Mouse (Mus musculus) liver, adult 2 months (tissue): ENCODE measurements around the gene Gm20924. TPM values are rescaled to one million over a fixed set of nuclear protein-coding genes. Genes with fewer than 3 reads are reported as not detected.
"Not testable (repeated sequence)": the region's sequence is repeated elsewhere in the genome, so short reads cannot be mapped to it uniquely, and the experiment has no call there.

Experiments used
- DNase-seq: peaks from one replicate; pipeline ENCODE4 v3.0.0-alpha.2; 2011; ENCODE audit warnings: low read depth, low spot score; ENCODE audit errors: extremely low read depth
- H3K27ac ChIP-seq: fragments of 200-500 bp; replicated peaks from 2 replicates; pipeline ENCODE4 v1.5.1; 2012; ENCODE audit warnings: low read depth, mild to moderate bottlenecking, control low read depth, inconsistent platforms, low read length; ENCODE audit not compliant: insufficient read depth
- H3K27me3 ChIP-seq: fragments of 200-500 bp; 2 replicates; pipeline ENCODE4 v1.6.1; 2012; ENCODE audit warnings: mild to moderate bottlenecking, moderate library complexity, low read length, inconsistent platforms; ENCODE audit not compliant: control insufficient read depth, insufficient read depth
- H3K36me3 ChIP-seq: fragments of 200-500 bp; 2 replicates; pipeline ENCODE4 v1.6.1; 2012; ENCODE audit warnings: low read length, inconsistent platforms; ENCODE audit not compliant: control insufficient read depth, insufficient read depth
- H3K4me1 ChIP-seq: fragments of 200-500 bp; 2 replicates; pipeline ENCODE4 v1.6.1; 2011; ENCODE audit warnings: low read length; ENCODE audit not compliant: control insufficient read depth, insufficient read depth
- H3K4me3 ChIP-seq: fragments of 200-500 bp; 2 replicates; pipeline ENCODE4 v1.5.1; 2011; ENCODE audit warnings: low read depth, mild to moderate bottlenecking, control low read depth, low read length, moderate library complexity; ENCODE audit not compliant: insufficient read depth
- H3K79me2 ChIP-seq: fragments of 200-500 bp; 2 replicates; pipeline ENCODE4 v1.6.1; 2012; ENCODE audit warnings: inconsistent platforms, mild to moderate bottlenecking, low read length, moderate library complexity; ENCODE audit not compliant: control insufficient read depth, insufficient read depth
- H3K9ac ChIP-seq: fragments of 200-500 bp; 2 replicates; pipeline ENCODE4 v1.6.1; 2012; ENCODE audit warnings: low read depth, mild to moderate bottlenecking, control low read depth, inconsistent platforms, low read length
- WGBS: fragments of 180-500 bp; shearing (Covaris S2); methylation state at CpG from one replicate; pipeline ENCODE4 v1.1.7; 2018; 5-methylcytosine and 5-hydroxymethylcytosine counted together
- polyA plus RNA-seq: library from polyadenylated mRNA; depleted of rRNA; stranded (reverse); fragments of >200 nt; gene quantifications from 2 replicates; pipeline ENCODE4 v1.2.3, GENCODE M21; 2012; rRNA removed
- total RNA-seq: library from RNA; depleted of rRNA; stranded (reverse); fragments of >200 nt; gene quantifications from 2 replicates; pipeline ENCODE4 v1.2.3, GENCODE M21; 2014; rRNA removed

Gene Gm20924
- not detected in 2 replicates for total RNA-seq
- polyA plus RNA-seq, result not detected in 2 replicates

- H3K9ac ChIP-seq, H3K36me3 ChIP-seq, H3K27me3 ChIP-seq, DNase-seq, H3K27ac ChIP-seq, H3K4me3 ChIP-seq, H3K79me2 ChIP-seq, H3K4me1 ChIP-seq: not testable (repeated sequence)
- WGBS, result no CpG with 5 or more reads among the region's 4 CpGs
Measured at GRCm38 (mm10) chrY:65207427-65207826, at the start of gene Gm20924. TSS of gene Gm20924 (minus strand) at chrY:65207527.

Other genes with a start within 250 kb of the Gm20924 start
- gene Gm20736, start 170.2 kb upstream of the Gm20924 start, total RNA-seq, result not detected in 2 replicates
- not detected in 2 replicates for gene Gm20736, start 170.2 kb upstream of the Gm20924 start, polyA plus RNA-seq